Mouse (Mus musculus): ENCODE results near the gene Serpina5.

DNA sequence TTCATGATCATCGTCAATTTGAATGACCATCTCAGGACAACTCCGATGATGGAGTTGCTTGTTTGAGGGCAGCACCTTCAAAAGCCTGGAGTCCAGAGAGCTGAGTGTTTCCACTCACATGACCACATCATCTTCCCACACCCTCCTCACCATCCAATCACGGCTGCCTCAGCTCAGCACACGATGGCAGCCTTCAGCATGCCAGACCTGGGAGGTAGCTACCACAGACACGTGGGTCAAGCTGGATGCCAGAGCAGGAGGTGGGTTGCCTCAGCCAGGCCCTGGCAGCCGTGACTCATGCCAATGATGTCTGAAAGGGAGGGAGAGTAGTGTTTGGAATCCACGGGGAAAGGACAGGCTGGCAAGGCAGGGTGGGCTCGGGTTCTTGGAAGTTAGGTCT, 45.2 kb upstream of the Serpina5 start:
- TF ChIP-seq CTCF (conservative IDR thresholded peaks at IDR 0.05; ENCODE audit: insufficient read depth, insufficient read length, low read depth, low read length) (no peak), POLR2A (IDR thresholded peaks at IDR 0.05; ENCODE audit: low read depth, low read length) (no peak)

Data from kidney, adult 2 months (tissue).